Mouse (Mus musculus): Measurements from ENCODE around the gene Ccdc86. TPM values are rescaled to one million over a fixed set of nuclear protein-coding genes. Genes with fewer than 3 reads are reported as not detected.

Gene Ccdc86
- total and polyA plus RNA-seq, 2 experiments from 2014 or later, result 6.5 to 13.1 TPM

DNA sequence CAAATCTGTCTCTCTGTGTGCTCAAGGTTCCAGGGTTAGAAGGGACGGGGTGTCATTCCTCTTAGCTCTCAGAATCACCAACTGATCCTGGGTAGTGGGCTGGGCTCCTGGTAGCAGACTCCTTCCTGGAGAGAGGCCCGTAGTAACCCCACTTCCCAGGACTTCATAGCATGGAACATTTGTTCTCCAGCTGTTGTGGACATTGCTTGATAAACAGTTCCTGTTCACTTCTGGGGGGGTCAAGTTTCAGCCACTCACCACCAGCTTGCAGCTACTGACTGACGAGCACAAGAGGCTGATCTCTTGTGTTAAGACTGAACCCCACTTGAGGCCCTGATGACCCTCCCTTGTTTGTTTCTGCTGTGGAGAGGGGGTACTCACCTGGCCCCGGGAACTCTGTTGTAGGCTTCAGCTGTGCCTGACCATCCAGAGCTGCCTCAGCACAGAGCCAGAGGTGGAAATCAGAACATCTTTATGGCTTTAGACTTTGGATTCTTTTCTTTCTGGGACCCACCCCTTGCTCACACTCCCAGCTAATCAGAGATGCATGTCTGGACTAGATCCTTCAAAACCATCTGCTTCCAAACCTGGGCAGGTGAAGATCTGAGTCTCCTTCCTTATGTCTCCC, 25.3 kb upstream of the Ccdc86 start, which contains the start of gene Ms4a10:
TSS of gene Ms4a10 (minus strand) at position 433 of the 628 bp plus-strand sequence.
- no peaks in the 10 kb centered on the region for H3K36me3 ChIP-seq (ENCODE audit: insufficient read depth, low read length)
- no peak within 1 kb of the TSS for H3K9ac ChIP-seq (replicated peaks; ENCODE audit: low read length, poor library complexity, severe bottlenecking)
- no peak for ATAC-seq (ENCODE audit: low FRiP score)
- no peaks in the 10 kb centered on the region for H3K9me3 ChIP-seq (ENCODE audit: low read length)
- H3K4me2 ChIP-seq (ENCODE audit: low read depth, low read length, poor library complexity, severe bottlenecking), result no peak within 1 kb of the TSS
- TF ChIP-seq CTCF (IDR thresholded peaks at IDR 0.05), result no peak
- H3K27ac ChIP-seq (ENCODE audit: low read depth, low read length), result no peak within 1 kb of the TSS
- H3K4me3 ChIP-seq (ENCODE audit: low read depth, low read length), result no peak within 1 kb of the TSS
- DNase-seq (ENCODE audit: low spot score), result no peak
- no peaks in the 10 kb centered on the region for H3K27me3 ChIP-seq (ENCODE audit: insufficient read depth, low read length)
- WGBS, result 74% methylated on average over 4 of the region's 4 CpGs
- H3K4me1 ChIP-seq (ENCODE audit: insufficient read depth, low read length), result no peaks in the 10 kb centered on the region

DNA sequence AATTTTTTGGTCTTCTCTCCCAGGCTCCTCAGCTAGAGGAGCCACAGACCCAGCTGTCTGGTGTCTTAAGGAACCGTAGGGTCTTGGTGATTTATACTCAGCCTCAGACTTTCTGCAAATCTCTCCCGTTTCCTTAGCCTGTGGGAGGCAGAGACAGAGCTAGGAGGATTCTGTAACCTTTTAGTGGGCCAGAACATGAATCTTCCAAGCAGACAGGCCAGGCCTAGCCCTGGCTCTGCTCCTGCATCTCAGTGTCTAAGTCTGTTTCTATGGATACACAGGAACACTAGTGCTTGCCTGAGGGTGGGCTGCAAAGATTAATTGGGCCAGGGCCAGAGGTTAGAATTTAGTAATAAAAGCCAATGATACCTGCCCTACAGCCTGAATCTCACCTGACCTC, 24.1 kb upstream of the Ccdc86 start:
- H3K9ac ChIP-seq (replicated peaks; ENCODE audit: low read length, poor library complexity, severe bottlenecking), result no peak overlapping the region
- ATAC-seq (ENCODE audit: low FRiP score) (no peak), DNase-seq (ENCODE audit: low spot score) (no peak)
- H3K27me3 ChIP-seq (ENCODE audit: insufficient read depth, low read length), result no peaks in the 10 kb centered on the region
- H3K36me3 ChIP-seq (ENCODE audit: insufficient read depth, low read length), result no peaks in the 10 kb centered on the region
- no peak overlapping the region for H3K27ac ChIP-seq (ENCODE audit: low read depth, low read length)
- H3K9me3 ChIP-seq (ENCODE audit: low read length), result no peaks in the 10 kb centered on the region
- H3K4me3 ChIP-seq (ENCODE audit: low read depth, low read length), result no peak overlapping the region
- no peaks in the 10 kb centered on the region for H3K4me1 ChIP-seq (ENCODE audit: insufficient read depth, low read length)
- WGBS, result 82% methylated on average over 2 of the region's 2 CpGs
- TF ChIP-seq CTCF (IDR thresholded peaks at IDR 0.05), result no peak
- no peak overlapping the region for H3K4me2 ChIP-seq (ENCODE audit: low read depth, low read length, poor library complexity, severe bottlenecking)

DNA sequence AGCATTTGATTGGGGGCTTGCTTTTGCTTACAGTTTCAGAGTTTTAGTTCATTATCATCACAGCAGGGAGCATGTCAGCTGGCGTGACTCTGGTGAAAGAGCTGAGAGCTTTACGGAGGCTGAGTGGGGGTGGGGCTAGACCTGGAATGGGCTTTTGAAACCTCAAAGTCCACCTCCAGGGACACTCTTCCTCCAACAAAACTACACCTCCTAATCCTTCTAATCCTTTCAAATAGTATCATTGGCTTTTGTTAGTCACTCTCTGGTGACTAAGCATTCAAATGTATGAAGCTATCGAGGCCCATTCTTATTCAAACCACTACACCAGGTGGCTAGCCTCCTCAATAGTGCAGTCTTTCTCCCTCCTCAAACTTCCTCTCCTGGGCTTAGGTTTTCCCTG, 23.6 kb upstream of the Ccdc86 start:
- H3K4me3 ChIP-seq (ENCODE audit: low read depth, low read length), result no peak overlapping the region
- WGBS, result 13% methylated on average over 3 of the region's 3 CpGs
- no peaks in the 10 kb centered on the region for H3K4me1 ChIP-seq (ENCODE audit: insufficient read depth, low read length)
- no peaks in the 10 kb centered on the region for H3K27me3 ChIP-seq (ENCODE audit: insufficient read depth, low read length)
- no peaks in the 10 kb centered on the region for H3K36me3 ChIP-seq (ENCODE audit: insufficient read depth, low read length)
- H3K9me3 ChIP-seq (ENCODE audit: low read length), result no peaks in the 10 kb centered on the region
- DNase-seq (ENCODE audit: low spot score), result no peak
- ATAC-seq (ENCODE audit: low FRiP score), result no peak
- no peak overlapping the region for H3K9ac ChIP-seq (replicated peaks; ENCODE audit: low read length, poor library complexity, severe bottlenecking)
- no peak overlapping the region for H3K4me2 ChIP-seq (ENCODE audit: low read depth, low read length, poor library complexity, severe bottlenecking)
- TF ChIP-seq CTCF (IDR thresholded peaks at IDR 0.05), result no peak
- no peak overlapping the region for H3K27ac ChIP-seq (ENCODE audit: low read depth, low read length)

GRCm38 (mm10) chr19:10970457-10970856, 21.4 kb upstream of the Ccdc86 start:
- Histone ChIP-seq H3K36me3 (ENCODE audit: insufficient read depth, low read length) (no peaks in the 10 kb centered on the region), H3K9ac (replicated peaks; ENCODE audit: low read length, poor library complexity, severe bottlenecking) (no peak overlapping the region), H3K9me3 (ENCODE audit: low read length) (no peaks in the 10 kb centered on the region), H3K4me2 (ENCODE audit: low read depth, low read length, poor library complexity, severe bottlenecking) (no peak overlapping the region), H3K27ac (ENCODE audit: low read depth, low read length) (no peak overlapping the region), H3K27me3 (ENCODE audit: insufficient read depth, low read length) (no peaks in the 10 kb centered on the region; the same call in 1 of the 2 replicates), H3K4me3 (ENCODE audit: low read depth, low read length) (no peak overlapping the region), H3K4me1 (ENCODE audit: insufficient read depth, low read length) (no peaks in the 10 kb centered on the region)
- DNase-seq (ENCODE audit: low spot score) (no peak), ATAC-seq (ENCODE audit: low FRiP score) (no peak)
- WGBS, result 78% methylated on average over 3 of the region's 3 CpGs
- TF ChIP-seq CTCF (IDR thresholded peaks at IDR 0.05), result no peak

- no peak for TF ChIP-seq CTCF (IDR thresholded peaks at IDR 0.05)
- H3K4me2 ChIP-seq (ENCODE audit: low read depth, low read length, poor library complexity, severe bottlenecking), result no peak overlapping the region
- ATAC-seq (ENCODE audit: low FRiP score) (no peak), DNase-seq (ENCODE audit: low spot score) (no peak)
- H3K4me1 ChIP-seq (ENCODE audit: insufficient read depth, low read length), result no peaks in the 10 kb centered on the region
- H3K27ac ChIP-seq (ENCODE audit: low read depth, low read length), result no peak overlapping the region
- no peak overlapping the region for H3K4me3 ChIP-seq (ENCODE audit: low read depth, low read length)
- no peak overlapping the region for H3K9ac ChIP-seq (replicated peaks; ENCODE audit: low read length, poor library complexity, severe bottlenecking)
- no peaks in the 10 kb centered on the region for H3K36me3 ChIP-seq (ENCODE audit: insufficient read depth, low read length)
- 89% methylated on average over 7 of the region's 7 CpGs for WGBS
- H3K27me3 ChIP-seq (ENCODE audit: insufficient read depth, low read length), result no peaks in the 10 kb centered on the region; the same call in 1 of the 2 replicates
- H3K9me3 ChIP-seq (ENCODE audit: low read length), result no peaks in the 10 kb centered on the region
These were observed 19.5 kb upstream of the Ccdc86 start for GRCm38 (mm10) chr19:10968578-10968977.

- ATAC-seq (ENCODE audit: low FRiP score) (no peak), DNase-seq (ENCODE audit: low spot score) (no peak)
- Histone ChIP-seq H3K27me3 (ENCODE audit: insufficient read depth, low read length) (no peaks in the 10 kb centered on the region; the same call in 1 of the 2 replicates), H3K4me3 (ENCODE audit: low read depth, low read length) (no peak overlapping the region), H3K9me3 (ENCODE audit: low read length) (no peaks in the 10 kb centered on the region), H3K4me1 (ENCODE audit: insufficient read depth, low read length) (no peaks in the 10 kb centered on the region), H3K9ac (replicated peaks; ENCODE audit: low read length, poor library complexity, severe bottlenecking) (no peak overlapping the region), H3K4me2 (ENCODE audit: low read depth, low read length, poor library complexity, severe bottlenecking) (no peak overlapping the region), H3K27ac (ENCODE audit: low read depth, low read length) (no peak overlapping the region), H3K36me3 (ENCODE audit: insufficient read depth, low read length) (no peaks in the 10 kb centered on the region)
- no peak for TF ChIP-seq CTCF (IDR thresholded peaks at IDR 0.05)
- WGBS, result 89% methylated on average over 7 of the region's 7 CpGs
These were observed 16.7 kb upstream of the Ccdc86 start for GRCm38 (mm10) chr19:10965721-10966120.
